Mouse (Mus musculus): Measurements from ENCODE around the gene Rtkn2. TPM values are rescaled to one million over a fixed set of nuclear protein-coding genes. Genes with fewer than 3 reads are reported as not detected.

Gene Rtkn2
- polyA plus RNA-seq, 1 experiment from 2014 or later: 10.2 TPM

DNA sequence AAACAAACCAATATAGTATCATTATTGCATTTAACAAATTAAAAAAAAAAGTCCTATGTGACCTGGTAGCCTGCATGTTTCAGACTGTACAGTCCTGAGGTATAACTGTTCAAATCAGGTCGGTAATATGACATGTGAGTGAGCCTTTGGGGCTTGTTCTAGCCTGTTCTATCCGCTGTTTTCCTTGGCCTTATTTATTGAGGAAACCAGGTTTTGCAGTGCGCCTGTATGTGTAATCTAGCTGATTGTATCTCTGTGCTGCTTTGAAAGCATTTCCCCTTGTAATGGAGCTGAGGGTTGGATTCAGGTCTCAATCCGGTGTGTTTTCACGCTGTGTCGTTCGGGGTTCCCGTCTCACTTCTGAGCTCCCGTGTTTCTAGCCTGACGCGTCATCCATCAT is 27.1 kb downstream of the Rtkn2 start:
- 81% methylated on average over 11 of the region's 11 CpGs for WGBS
- no peak for ATAC-seq (ENCODE audit: low FRiP score, low TSS enrichment)

DNA sequence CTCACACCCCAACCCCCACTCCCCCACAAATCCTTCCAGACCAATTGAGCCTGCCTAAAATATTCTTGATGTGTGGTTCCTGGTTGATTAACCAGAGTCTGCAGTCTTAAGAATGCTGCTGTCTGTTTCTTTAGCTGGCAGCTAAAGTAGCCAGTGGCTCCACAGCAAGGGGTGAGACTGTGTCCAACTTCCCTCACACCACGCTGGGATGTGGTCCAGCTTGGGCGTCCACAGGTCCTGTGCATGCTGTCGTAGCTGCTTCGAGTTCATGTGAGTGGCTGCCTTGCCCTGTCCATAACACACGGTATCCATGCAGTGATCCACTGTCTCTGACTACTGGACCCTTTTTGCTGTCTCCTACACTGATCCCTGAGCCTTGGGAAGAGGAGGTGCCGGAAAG is 27.7 kb downstream of the Rtkn2 start:
- H3K27me3 ChIP-seq (ENCODE audit: insufficient read depth, low read length): no peaks in the 10 kb centered on the region
- 95% methylated on average over 6 of the region's 6 CpGs for WGBS
- H3K27ac ChIP-seq (ENCODE audit: low read length): no peak overlapping the region
- H3K4me3 ChIP-seq (ENCODE audit: low read length): no peak overlapping the region
- no peak for ATAC-seq (ENCODE audit: low FRiP score, low TSS enrichment)
- peaks cover 12% of the 10 kb centered on the region; the same call in 1 of the 2 replicates for H3K36me3 ChIP-seq (ENCODE audit: insufficient read depth, low read length)
- peaks cover 6% of the 10 kb centered on the region; the same call in 1 of the 2 replicates for H3K4me1 ChIP-seq (ENCODE audit: insufficient read depth, low read length)
- no peak overlapping the region for H3K9ac ChIP-seq (replicated peaks; ENCODE audit: low read length)
- H3K9me3 ChIP-seq (ENCODE audit: low read length): peaks cover 7% of the 10 kb centered on the region; the same call in 1 of the 2 replicates
- no peak overlapping the region for H3K4me2 ChIP-seq (replicated peaks; ENCODE audit: low read depth, low read length)

More for the DNA sequence above, 27.1 kb downstream of the Rtkn2 start:
- H3K4me1 ChIP-seq (ENCODE audit: insufficient read depth, low read length): peaks cover 6% of the 10 kb centered on the region; the same call in 1 of the 2 replicates
- H3K27me3 ChIP-seq (ENCODE audit: insufficient read depth, low read length): no peaks in the 10 kb centered on the region
- 0 out of 2 replicates have a peak, but pooled peaks cover 3% of the 10 kb centered on the region for H3K9me3 ChIP-seq (ENCODE audit: low read length)
- H3K4me3 ChIP-seq (ENCODE audit: low read length): no peak overlapping the region
- H3K4me2 ChIP-seq (replicated peaks; ENCODE audit: low read depth, low read length): no peak overlapping the region
- no peak overlapping the region for H3K27ac ChIP-seq (ENCODE audit: low read length)
- peaks cover 12% of the 10 kb centered on the region; the same call in 1 of the 2 replicates for H3K36me3 ChIP-seq (ENCODE audit: insufficient read depth, low read length)
- no peak overlapping the region for H3K9ac ChIP-seq (replicated peaks; ENCODE audit: low read length)

DNA sequence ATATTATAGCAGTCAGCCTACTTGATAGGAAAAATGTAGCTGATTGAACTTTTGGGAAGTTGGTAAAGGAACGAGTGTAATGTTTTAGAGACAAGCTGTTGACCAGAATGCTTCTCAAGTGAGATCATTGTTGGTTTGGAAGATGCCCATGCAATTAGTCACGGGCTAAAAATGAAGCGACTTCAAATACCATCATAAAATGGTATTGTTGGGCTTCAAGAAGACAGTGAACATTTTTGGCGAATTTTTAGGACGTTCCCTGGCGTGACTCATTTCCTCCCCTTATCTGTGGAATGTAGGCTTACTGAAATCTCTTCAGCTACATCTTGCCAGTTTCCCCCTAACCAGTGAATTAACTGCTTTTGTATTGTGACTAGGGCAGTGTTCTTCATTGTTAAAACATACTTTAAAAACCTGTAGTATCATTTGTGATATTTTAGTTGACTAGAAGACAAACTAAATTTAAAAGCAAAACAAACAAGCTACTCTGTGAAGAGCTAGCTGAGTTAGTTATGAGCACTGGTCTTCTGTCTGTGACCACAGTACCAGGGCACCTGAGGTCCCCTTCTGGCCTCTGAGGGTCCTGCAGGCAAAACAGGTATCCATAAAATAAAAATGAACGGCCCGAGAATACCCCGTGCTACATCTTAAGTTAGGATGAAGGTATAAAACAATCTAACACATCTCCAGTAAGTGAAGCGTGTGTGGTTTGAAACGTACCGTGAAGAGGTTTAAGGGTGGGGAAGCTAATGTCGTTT is 29.0 kb downstream of the Rtkn2 start:
- no peaks in the 10 kb centered on the region for H3K27me3 ChIP-seq (ENCODE audit: insufficient read depth, low read length)
- H3K36me3 ChIP-seq (ENCODE audit: insufficient read depth, low read length): peaks cover 12% of the 10 kb centered on the region; the same call in 1 of the 2 replicates
- H3K4me3 ChIP-seq (ENCODE audit: low read length): no peak overlapping the region
- no peak overlapping the region for H3K4me2 ChIP-seq (replicated peaks; ENCODE audit: low read depth, low read length)
- no peak overlapping the region for H3K9ac ChIP-seq (replicated peaks; ENCODE audit: low read length)
- H3K27ac ChIP-seq (ENCODE audit: low read length): no peak overlapping the region
- peaks cover 9% of the 10 kb centered on the region; the same call in 1 of the 2 replicates for H3K9me3 ChIP-seq (ENCODE audit: low read length)
- 68% methylated on average over 13 of the region's 13 CpGs for WGBS
- H3K4me1 ChIP-seq (ENCODE audit: insufficient read depth, low read length): peaks cover 6% of the 10 kb centered on the region; the same call in 1 of the 2 replicates
- no peak for ATAC-seq (ENCODE audit: low FRiP score, low TSS enrichment)

DNA sequence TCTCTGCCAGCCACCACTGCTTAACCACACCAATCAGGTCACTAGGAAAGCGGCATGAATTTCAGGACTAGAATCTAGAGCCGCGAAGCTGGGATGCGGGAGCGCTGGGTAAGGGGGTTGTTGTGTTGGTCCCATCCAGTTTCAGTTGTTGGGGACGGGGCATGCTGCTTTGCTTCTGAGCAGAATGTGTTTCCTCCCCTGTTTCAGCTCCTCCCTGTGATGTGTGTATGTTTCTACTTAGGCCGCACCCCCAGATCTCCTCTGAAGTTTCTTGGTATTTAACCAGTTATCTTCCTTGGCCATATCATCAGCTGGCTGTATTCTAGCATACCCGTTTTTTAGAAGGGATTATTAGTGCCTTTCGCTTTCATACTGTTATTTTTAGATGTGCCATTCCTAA is 29.9 kb downstream of the Rtkn2 start:
- H3K27ac ChIP-seq (ENCODE audit: low read length): no peak overlapping the region
- H3K4me1 ChIP-seq (ENCODE audit: insufficient read depth, low read length): peaks cover 1% of the 10 kb centered on the region; the same call in 1 of the 2 replicates
- no peaks in the 10 kb centered on the region for H3K27me3 ChIP-seq (ENCODE audit: insufficient read depth, low read length)
- ATAC-seq (ENCODE audit: low FRiP score, low TSS enrichment): no peak
- no peak overlapping the region for H3K4me2 ChIP-seq (replicated peaks; ENCODE audit: low read depth, low read length)
- peaks cover 12% of the 10 kb centered on the region; the same call in 1 of the 2 replicates for H3K36me3 ChIP-seq (ENCODE audit: insufficient read depth, low read length)
- no peak overlapping the region for H3K9ac ChIP-seq (replicated peaks; ENCODE audit: low read length)
- no peak overlapping the region for H3K4me3 ChIP-seq (ENCODE audit: low read length)
- H3K9me3 ChIP-seq (ENCODE audit: low read length): peaks cover 9% of the 10 kb centered on the region; the same call in 1 of the 2 replicates
- WGBS: 90% methylated on average over 9 of the region's 9 CpGs

DNA sequence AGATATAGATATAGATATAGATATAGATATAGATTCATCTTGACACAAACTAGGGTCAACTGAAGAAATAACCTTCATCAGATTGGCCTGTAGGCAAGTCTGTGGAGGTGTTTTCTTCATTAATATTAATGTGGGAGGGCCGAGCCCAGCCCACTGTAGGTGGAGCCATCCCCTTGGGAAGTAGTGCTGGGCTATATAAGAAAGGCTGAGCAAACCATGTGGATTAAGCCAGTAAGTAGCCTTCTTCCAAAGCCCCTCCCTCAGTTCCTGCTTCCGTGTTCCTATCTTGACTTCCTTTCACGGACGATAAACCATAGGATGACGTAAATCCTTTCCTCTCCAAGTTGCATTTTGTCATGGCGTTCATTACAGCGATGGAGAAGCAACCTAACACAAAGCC is 30.5 kb downstream of the Rtkn2 start:
- no peak for ATAC-seq (ENCODE audit: low FRiP score, low TSS enrichment)
- no peak overlapping the region for H3K4me2 ChIP-seq (replicated peaks; ENCODE audit: low read depth, low read length)
- no peak overlapping the region for H3K27ac ChIP-seq (ENCODE audit: low read length)
- peaks cover 9% of the 10 kb centered on the region; the same call in 1 of the 2 replicates for H3K9me3 ChIP-seq (ENCODE audit: low read length)
- peaks cover 12% of the 10 kb centered on the region; the same call in 1 of the 2 replicates for H3K36me3 ChIP-seq (ENCODE audit: insufficient read depth, low read length)
- no peaks in the 10 kb centered on the region for H3K4me1 ChIP-seq (ENCODE audit: insufficient read depth, low read length)
- H3K9ac ChIP-seq (replicated peaks; ENCODE audit: low read length): no peak overlapping the region
- H3K27me3 ChIP-seq (ENCODE audit: insufficient read depth, low read length): no peaks in the 10 kb centered on the region
- WGBS: 83% methylated on average over 7 of the region's 7 CpGs
- H3K4me3 ChIP-seq (ENCODE audit: low read length): no peak overlapping the region

DNA sequence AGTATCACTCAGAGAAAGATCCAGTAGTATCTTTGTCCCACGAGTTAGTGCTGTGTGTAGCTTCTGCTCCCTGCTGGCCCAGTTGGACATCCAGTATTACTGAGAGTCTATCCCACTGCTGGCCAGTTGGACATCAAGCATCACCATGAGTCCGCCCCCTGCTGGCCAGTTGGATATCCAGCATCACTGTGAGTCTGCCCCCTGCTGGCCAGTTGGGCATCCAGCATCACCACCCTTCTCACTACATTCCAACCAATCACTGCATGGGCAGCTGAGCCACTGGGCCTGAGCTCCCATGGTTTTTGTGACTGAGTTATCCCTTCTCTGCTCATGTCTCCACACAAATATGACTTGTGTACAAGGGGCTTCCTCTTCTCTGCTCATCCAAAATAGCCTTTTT is 33.8 kb downstream of the Rtkn2 start:
- ATAC-seq (ENCODE audit: low FRiP score, low TSS enrichment): no peak
- Histone ChIP-seq H3K4me3 (ENCODE audit: low read length) (no peak overlapping the region), H3K4me2 (replicated peaks; ENCODE audit: low read depth, low read length) (no peak overlapping the region), H3K9ac (replicated peaks; ENCODE audit: low read length) (no peak overlapping the region), H3K4me1 (ENCODE audit: insufficient read depth, low read length) (no peaks in the 10 kb centered on the region), H3K27ac (ENCODE audit: low read length) (no peak overlapping the region), H3K9me3 (ENCODE audit: low read length) (peaks cover 9% of the 10 kb centered on the region; the same call in 1 of the 2 replicates), H3K36me3 (ENCODE audit: insufficient read depth, low read length) (peaks cover 9% of the 10 kb centered on the region; the same call in 1 of the 2 replicates), H3K27me3 (ENCODE audit: insufficient read depth, low read length) (no peaks in the 10 kb centered on the region)
- 90% methylated on average over 2 of the region's 2 CpGs for WGBS

DNA sequence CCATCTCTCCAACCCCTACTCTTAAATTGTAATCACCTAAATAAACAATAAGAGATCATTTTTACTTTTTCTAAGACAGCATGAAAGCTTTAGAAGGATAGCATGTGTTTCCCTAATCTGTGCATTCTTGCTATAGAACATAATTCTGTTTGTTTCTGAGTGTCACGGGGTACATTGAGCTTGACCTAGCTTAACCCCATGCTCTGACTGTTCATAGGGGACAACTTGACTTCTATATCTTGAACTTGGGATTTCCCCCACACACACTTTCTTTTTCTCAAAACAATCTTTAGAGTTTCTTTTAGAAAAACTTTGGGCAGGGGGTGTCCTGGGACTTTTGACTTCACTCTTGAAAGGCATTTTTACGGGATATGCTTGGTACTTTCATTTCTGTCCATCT is 41.4 kb downstream of the Rtkn2 start:
- Histone ChIP-seq H3K27me3 (ENCODE audit: insufficient read depth, low read length) (no peaks in the 10 kb centered on the region), H3K36me3 (ENCODE audit: insufficient read depth, low read length) (peaks cover 11% of the 10 kb centered on the region), H3K9me3 (ENCODE audit: low read length) (peaks cover 11% of the 10 kb centered on the region; the same call in 1 of the 2 replicates), H3K4me3 (ENCODE audit: low read length) (no peak overlapping the region), H3K27ac (ENCODE audit: low read length) (no peak overlapping the region), H3K4me1 (ENCODE audit: insufficient read depth, low read length) (no peaks in the 10 kb centered on the region), H3K4me2 (replicated peaks; ENCODE audit: low read depth, low read length) (no peak overlapping the region), H3K9ac (replicated peaks; ENCODE audit: low read length) (no peak overlapping the region)
- WGBS: 81% methylated on average over 2 of the region's 2 CpGs
- ATAC-seq (ENCODE audit: low FRiP score, low TSS enrichment): no peak

DNA sequence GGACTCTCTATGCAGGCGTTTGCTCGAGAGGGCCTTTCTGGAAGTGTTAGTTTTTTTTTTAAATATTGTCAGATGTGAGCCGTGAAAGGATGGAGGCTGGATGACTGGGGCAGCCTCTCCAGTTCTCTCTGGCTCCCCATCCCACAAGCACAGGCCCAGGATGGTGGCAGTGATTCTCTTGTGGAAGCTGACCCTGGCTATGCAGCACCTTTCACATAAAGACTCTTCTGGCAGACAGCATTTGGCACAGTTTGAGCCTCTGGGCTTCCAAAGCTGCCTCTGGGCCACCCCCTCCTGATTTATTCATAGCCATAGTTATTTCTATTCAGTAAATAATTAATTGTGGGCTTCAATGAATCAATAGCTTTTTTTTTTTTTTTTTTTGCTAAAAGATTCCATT is 46.3 kb downstream of the Rtkn2 start:
- Histone ChIP-seq H3K36me3 (ENCODE audit: insufficient read depth, low read length) (no peaks in the 10 kb centered on the region; the same call in 1 of the 2 replicates), H3K9ac (replicated peaks; ENCODE audit: low read length) (no peak overlapping the region), H3K4me3 (ENCODE audit: low read length) (no peak overlapping the region), H3K9me3 (ENCODE audit: low read length) (no peaks in the 10 kb centered on the region; the same call in 1 of the 2 replicates), H3K4me2 (replicated peaks; ENCODE audit: low read depth, low read length) (no peak overlapping the region), H3K4me1 (ENCODE audit: insufficient read depth, low read length) (peaks cover 20% of the 10 kb centered on the region), H3K27ac (ENCODE audit: low read length) (no peak overlapping the region), H3K27me3 (ENCODE audit: insufficient read depth, low read length) (no peaks in the 10 kb centered on the region)
- 78% methylated on average over 3 of the region's 3 CpGs for WGBS
- ATAC-seq (ENCODE audit: low FRiP score, low TSS enrichment): no peak

DNA sequence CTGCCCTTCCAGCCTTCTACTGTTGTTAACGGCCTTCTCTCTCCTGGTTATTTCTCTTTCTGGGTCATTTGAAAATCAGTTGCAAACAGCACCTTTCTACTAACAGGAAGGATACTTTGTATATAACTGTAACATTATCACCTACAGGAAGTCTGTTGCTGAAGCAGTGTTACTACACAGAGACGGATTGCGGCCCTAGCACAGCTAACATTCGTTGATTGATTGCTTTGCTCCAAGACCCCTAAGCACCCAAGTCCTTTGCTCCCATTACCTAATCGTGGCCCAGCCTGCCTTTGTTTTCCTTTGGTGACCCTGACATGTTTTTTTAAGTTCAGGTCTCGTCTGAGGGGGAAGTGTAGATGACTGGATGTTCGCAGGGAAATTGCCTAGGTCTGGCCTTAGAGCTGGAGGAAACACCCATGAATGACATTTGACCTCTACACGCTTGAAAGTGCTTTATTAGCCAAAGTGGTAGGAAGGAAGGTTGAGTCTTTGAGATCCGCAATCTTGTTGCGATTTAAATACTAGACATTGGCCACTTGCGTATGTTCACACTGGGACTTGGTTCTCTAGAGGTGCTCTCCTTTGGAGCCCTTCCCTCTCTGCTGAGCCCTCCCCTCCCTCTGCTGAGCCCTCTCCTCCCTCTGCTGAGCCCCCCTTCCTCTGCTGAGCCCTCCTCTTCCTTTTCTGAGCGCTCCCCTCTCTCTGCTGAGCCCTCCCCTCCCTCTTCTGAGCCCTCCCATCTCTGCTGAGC is 49.1 kb downstream of the Rtkn2 start:
- 0 out of 2 replicates have a peak overlapping the region, but pooled peaks have one; percentile 0 for H3K4me2 ChIP-seq (replicated peaks; ENCODE audit: low read depth, low read length)
- H3K36me3 ChIP-seq (ENCODE audit: insufficient read depth, low read length): no peaks in the 10 kb centered on the region; the same call in 1 of the 2 replicates
- H3K27ac ChIP-seq (ENCODE audit: low read length): peak overlapping the region; percentile 51; the same call in 1 of the 2 replicates
- peak; percentile 72 for ATAC-seq (ENCODE audit: low FRiP score, low TSS enrichment)
- no peak overlapping the region for H3K4me3 ChIP-seq (ENCODE audit: low read length)
- no peak overlapping the region for H3K9ac ChIP-seq (replicated peaks; ENCODE audit: low read length)
- 22% methylated on average over 12 of the region's 12 CpGs for WGBS
- no peaks in the 10 kb centered on the region for H3K27me3 ChIP-seq (ENCODE audit: insufficient read depth, low read length)
- no peaks in the 10 kb centered on the region; the same call in 1 of the 2 replicates for H3K9me3 ChIP-seq (ENCODE audit: low read length)
- peaks cover 22% of the 10 kb centered on the region for H3K4me1 ChIP-seq (ENCODE audit: insufficient read depth, low read length)

Measured in kidney, embryonic 16.5 days (tissue).